Mouse (Mus musculus) liver, embryonic 14.5 days (tissue): ENCODE results near the gene Hmbs. TPM values are rescaled to one million over a fixed set of nuclear protein-coding genes. Genes with fewer than 3 reads are reported as not detected.

Source experiments
- ATAC-seq: fragments of 200-750 bp; cut with Nextera tagmentation; 2 replicates; pipeline ENCODE4 v1.8.0; 2017; ENCODE audit warnings: moderate number of reproducible peaks, mild to moderate bottlenecking, moderate library complexity; ENCODE audit not compliant: insufficient read depth
- DNase-seq, 3 experiments: peaks; one replicate each; pipeline ENCODE4 v3.0.0-alpha.2; 2012 to 2013; ENCODE audit warnings: low read depth in 3 of 3, low spot score in 3 of 3
- H3K27ac ChIP-seq: fragments of 300-500 bp; sonication (generic); 2 replicates; pipeline ENCODE4 v1.5.1; 2014; ENCODE audit warnings: moderate library complexity, mild to moderate bottlenecking, control low read depth, inconsistent platforms
- H3K27me3 ChIP-seq: fragments of 300-500 bp; sonication (generic); 2 replicates; pipeline ENCODE4 v1.6.1; 2014; ENCODE audit warnings: mild to moderate bottlenecking, low read length, moderate library complexity; ENCODE audit not compliant: control insufficient read depth, insufficient read depth
- H3K36me3 ChIP-seq: fragments of 300-500 bp; sonication (generic); replicated peaks from 2 replicates; pipeline ENCODE4 v1.6.1; 2014; ENCODE audit warnings: low read depth; ENCODE audit not compliant: control insufficient read depth, insufficient read depth
- H3K4me1 ChIP-seq, 2 experiments: fragments of 200-500 bp in 1 of 2; fragments of 300-500 bp in 1 of 2; sonication (generic) in 1 of 2; replicated peaks; 2 replicates each; pipeline ENCODE4 v1.6.1; 2012 to 2014; ENCODE audit warnings: antibody characterized with exemption in 1 of 2, inconsistent platforms in 1 of 2, low read length in 1 of 2; ENCODE audit not compliant: control insufficient read depth in 2 of 2, insufficient read depth in 2 of 2
- H3K4me2 ChIP-seq: fragments of 300-500 bp; sonication (generic); 2 replicates; pipeline ENCODE4 v1.6.1; 2014; ENCODE audit warnings: low read depth, mild to moderate bottlenecking, control low read depth, moderate library complexity
- H3K4me3 ChIP-seq, 2 experiments: fragments of 200-500 bp in 1 of 2; fragments of 300-500 bp in 1 of 2; sonication (generic) in 1 of 2; 2 replicates each; pipeline ENCODE4 v1.5.1; 2012 to 2014; ENCODE audit warnings: low read depth in 2 of 2, low read length in 2 of 2, mild to moderate bottlenecking in 2 of 2, control low read depth in 1 of 2, inconsistent platforms in 1 of 2, moderate library complexity in 1 of 2; ENCODE audit not compliant: insufficient read depth in 1 of 2
- H3K9ac ChIP-seq: fragments of 300-500 bp; sonication (generic); replicated peaks from 2 replicates; pipeline ENCODE4 v1.6.1; 2014; ENCODE audit warnings: mild to moderate bottlenecking, control low read depth, moderate library complexity
- H3K9me3 ChIP-seq: fragments of 300-500 bp; sonication (generic); 2 replicates; pipeline ENCODE4 v1.6.1; 2016; ENCODE audit warnings: low read length, mixed read lengths; ENCODE audit not compliant: control insufficient read depth
- CTCF ChIP-seq: IDR thresholded peaks from 2 replicates; pipeline ENCODE4 v1.5.1; 2016; ENCODE audit warnings: antibody characterized with exemption, low read depth, control low read depth
- EP300 ChIP-seq: IDR thresholded peaks from 2 replicates; pipeline ENCODE4 v1.6.1; 2016; ENCODE audit warnings: antibody characterized with exemption, low read depth
- WGBS: fragments of 180-500 bp; shearing (Covaris S2); extraction: QIAGEN DNeasy Blood & Tissue Kit; methylation state at CpG from one replicate; pipeline ENCODE4 v1.1.7; 2014; ENCODE audit not compliant: insufficient replicate concordance; 5-methylcytosine and 5-hydroxymethylcytosine counted together
- polyA plus RNA-seq, 2 experiments: library from polyadenylated mRNA; depleted of rRNA in 1 of 2; stranded (reverse) in 1 of 2; unstranded in 1 of 2; fragments of >200 nt; fragmentation: Nextera tagmentation in 1 of 2; extraction: Ambion mirVana in 1 of 2; gene quantifications; 2 replicates each; pipeline versions ENCODE4 v1.2.1 to v1.2.3; 2012 to 2014

Hmbs gene
- polyA plus RNA-seq (2012; rRNA removed) = 837 and 876 TPM in 2 replicates
- polyA plus RNA-seq (2014; fragmentation: Nextera tagmentation; extraction: Ambion mirVana) = 1,376 and 1,452 TPM in 2 replicates

DNA sequence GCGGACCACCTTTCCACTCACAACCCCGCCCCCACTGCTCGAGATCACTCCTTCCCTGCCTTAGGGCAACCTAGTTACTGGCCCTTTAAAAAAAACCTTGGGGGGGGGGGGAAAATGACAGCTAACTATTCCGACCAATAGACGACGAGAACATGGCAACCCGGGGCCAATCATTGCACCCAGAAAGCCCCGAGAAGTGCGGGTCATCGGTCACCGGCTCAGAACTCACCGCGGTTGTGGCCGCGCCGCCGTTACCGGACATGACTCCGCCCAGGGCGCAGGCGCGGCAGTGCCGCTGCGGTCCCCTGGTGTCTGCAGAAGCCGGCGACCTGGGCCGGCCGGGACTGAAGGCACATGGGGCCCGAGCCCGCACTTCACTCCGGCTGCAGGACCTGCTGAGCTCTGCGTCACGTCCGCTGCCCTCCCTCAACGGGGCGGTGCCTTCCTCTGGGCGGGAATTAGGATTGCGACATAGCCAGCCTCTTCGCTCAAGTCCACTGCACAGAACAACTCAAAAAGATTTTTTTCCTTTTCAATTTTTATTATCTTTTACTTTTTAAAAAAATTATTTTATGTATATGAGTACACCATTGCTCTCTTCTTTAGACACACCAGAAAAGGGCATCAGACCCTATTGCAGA lies at the start of gene Hmbs:
TSS of gene Hmbs (minus strand) at position 448 of the 641 bp plus-strand sequence.
- Histone ChIP-seq H3K4me1 (peaks cover 12 to 16% of the 10 kb centered on the region in 2 experiments), H3K27ac (peak within 1 kb of the TSS; percentile 100), H3K4me2 (peak within 1 kb of the TSS; percentile 98), H3K4me3 (peak within 1 kb of the TSS; percentile 95 to 98), H3K36me3 (peaks cover 48% of the 10 kb centered on the region), H3K9me3 (no peaks in the 10 kb centered on the region), H3K9ac (peak within 1 kb of the TSS; percentile 96), H3K27me3 (no peaks in the 10 kb centered on the region)
- peak; percentile 85 to 91 (median 89) for DNase-seq
- ATAC-seq = peak; percentile 82
- TF ChIP-seq CTCF (no peak), EP300 (no peak)
- under 1% methylated on average over 39 of the region's 39 CpGs for WGBS

DNA sequence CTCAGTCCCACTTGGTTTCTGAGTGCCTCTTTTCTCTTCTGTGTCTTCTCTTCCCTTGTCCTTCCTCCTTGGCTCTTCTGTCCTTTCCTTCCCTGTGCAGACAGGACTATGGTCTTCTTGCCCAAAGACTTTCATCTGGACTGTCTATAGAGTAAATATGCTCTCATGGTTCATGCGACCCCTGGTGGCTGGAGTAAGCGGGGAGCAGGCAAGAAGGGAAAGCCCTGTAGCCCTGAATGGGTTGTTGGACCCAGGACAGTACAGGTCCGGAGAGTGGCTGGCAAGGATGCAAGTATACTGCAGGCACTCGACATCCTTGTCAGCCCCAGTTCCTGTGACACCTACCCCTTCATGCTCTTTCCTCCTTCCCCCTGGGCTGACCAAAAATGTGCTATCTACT lies 47.4 kb upstream of the Hmbs start:
- Histone ChIP-seq H3K36me3 (peaks cover 19% of the 10 kb centered on the region), H3K9ac (no peak overlapping the region), H3K27me3 (no peaks in the 10 kb centered on the region), H3K4me2 (no peak overlapping the region), H3K4me3 (no peak overlapping the region), H3K9me3 (no peaks in the 10 kb centered on the region), H3K4me1 (peaks cover 0 to 6% of the 10 kb centered on the region in 2 experiments; a peak in 2 of 4 replicates), H3K27ac (no peak overlapping the region)
- no peak for DNase-seq
- TF ChIP-seq CTCF (peak; percentile 94), EP300 (no peak)
- peak; percentile 41; the same call in 1 of the 2 replicates for ATAC-seq
- WGBS = 24% methylated on average over 4 of the region's 4 CpGs

DNA sequence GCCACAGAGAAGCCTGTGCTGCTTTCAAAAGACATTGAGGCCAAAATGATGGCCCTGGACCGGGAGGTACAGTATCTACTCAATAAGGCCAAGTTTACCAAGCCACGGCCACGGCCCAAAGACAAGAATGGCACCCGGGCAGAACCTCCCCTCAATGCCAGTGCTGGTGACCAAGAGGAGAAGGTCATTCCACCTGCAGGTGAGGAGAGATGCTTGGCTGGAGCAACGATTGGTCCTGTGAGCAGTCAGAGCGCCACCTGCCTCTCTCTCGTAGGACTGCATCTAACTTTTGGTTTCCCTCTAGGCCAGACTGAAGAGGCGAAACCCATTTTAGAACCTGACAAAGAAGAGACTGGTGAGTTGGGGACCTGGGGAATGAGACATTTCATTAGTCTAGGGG lies 45.2 kb upstream of the Hmbs start:
- H3K27ac ChIP-seq = no peak overlapping the region
- no peaks in the 10 kb centered on the region for H3K4me1 ChIP-seq
- no peak for ATAC-seq
- no peak for DNase-seq
- no peak overlapping the region for H3K9ac ChIP-seq
- H3K4me3 ChIP-seq = no peak overlapping the region
- H3K36me3 ChIP-seq = peaks cover 38% of the 10 kb centered on the region
- H3K9me3 ChIP-seq = no peaks in the 10 kb centered on the region
- H3K4me2 ChIP-seq = no peak overlapping the region
- H3K27me3 ChIP-seq = no peaks in the 10 kb centered on the region
- 50% methylated on average over 8 of the region's 8 CpGs for WGBS
- TF ChIP-seq EP300 (no peak), CTCF (peak; percentile 91)

- Histone ChIP-seq H3K27ac (no peak overlapping the region), H3K4me3 (no peak overlapping the region), H3K9ac (no peak overlapping the region), H3K27me3 (no peaks in the 10 kb centered on the region), H3K9me3 (no peaks in the 10 kb centered on the region), H3K4me2 (no peak overlapping the region), H3K36me3 (peaks cover 51% of the 10 kb centered on the region), H3K4me1 (no peaks in the 10 kb centered on the region)
- no peak for ATAC-seq
- DNase-seq = no peak
- TF ChIP-seq CTCF = no peak
- no peak for TF ChIP-seq EP300
- 69% methylated on average over 3 of the region's 3 CpGs for WGBS
Measured at GRCm38 (mm10) chr9:44387221-44387620, 43.2 kb upstream of the Hmbs start.

DNA sequence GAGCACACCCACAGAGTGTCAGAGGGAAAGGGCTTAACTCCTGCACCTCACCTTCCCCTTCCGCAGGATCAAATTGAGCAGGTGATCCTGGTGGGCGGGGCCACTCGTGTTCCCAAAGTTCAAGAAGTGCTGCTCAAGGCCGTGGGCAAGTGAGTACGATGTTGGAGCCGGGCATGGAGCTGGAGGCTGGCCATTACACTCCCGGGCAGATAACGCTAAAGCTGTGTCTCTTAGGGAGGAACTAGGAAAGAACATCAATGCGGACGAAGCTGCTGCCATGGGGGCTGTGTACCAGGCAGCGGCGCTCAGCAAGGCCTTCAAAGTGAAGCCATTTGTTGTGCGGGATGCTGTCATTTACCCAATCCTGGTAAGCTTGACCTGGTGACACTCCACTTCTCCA lies 40.6 kb upstream of the Hmbs start:
- Histone ChIP-seq H3K27me3 (no peaks in the 10 kb centered on the region), H3K4me2 (no peak overlapping the region), H3K9me3 (no peaks in the 10 kb centered on the region), H3K4me3 (no peak overlapping the region), H3K27ac (no peak overlapping the region), H3K9ac (no peak overlapping the region), H3K36me3 (peaks cover 61% of the 10 kb centered on the region), H3K4me1 (peaks cover 9 to 10% of the 10 kb centered on the region in 2 experiments)
- no peak for DNase-seq
- WGBS = 88% methylated on average over 13 of the region's 13 CpGs
- TF ChIP-seq CTCF (no peak), EP300 (no peak)
- no peak for ATAC-seq
